Mouse (Mus musculus) heart, postnatal 36 days (tissue): ENCODE measurements around the gene Gm7792. TPM values are rescaled to one million over a fixed set of nuclear protein-coding genes. Genes with fewer than 3 reads are reported as not detected.
"Not testable (repeated sequence)": the region's sequence is repeated elsewhere in the genome, so short reads cannot be mapped to it uniquely, and the experiment has no call there.

Experiments
- DNase-seq, 2 experiments: peaks; one replicate each; pipeline ENCODE4 v3.0.0; 2021 to 2022
- intact Hi-C: fragments of 180-260 bp; cut with DNase I; formaldehyde crosslinking; loops from one replicate; pipeline ENCODE4 v1.15.1; 2025
- total RNA-seq, 2 experiments: library from RNA; stranded (reverse); gene quantifications; 2 replicates each; pipeline ENCODE4 v1.2.3; 2021

Gm7792 gene
- total RNA-seq: not detected

GRCm38 (mm10) chr5:93843476-93843875 is at the start of gene Gm7792:
Gene Gm7792, plus strand, starts transcription at chr5:93843776.
- intact Hi-C loops, DNase-seq: not testable (repeated sequence)

Other genes with a start within 250 kb of the Gm7792 start
- not detected for gene C87414, start 172.2 kb upstream of the Gm7792 start, total RNA-seq
- gene Gm16429, start 85.3 kb downstream of the Gm7792 start, total RNA-seq: not detected
- gene BC061212, start 226.8 kb downstream of the Gm7792 start, total RNA-seq: not detected
- not detected for gene Gm6351, start 232.6 kb downstream of the Gm7792 start, total RNA-seq